8 mouse cellular contexts compared by ENCODE assay signal in genomic region chr16:30069580-30069949, GRCm38 (mm10). TPM values are rescaled to one million over a fixed set of nuclear protein-coding genes. Genes with fewer than 3 reads are reported as not detected.
DNase-seq lines count a peak whose midpoint lies in the region; ATAC-seq and TF ChIP-seq lines count a peak whose summit lies in the region.

No protein-coding gene starts in this region.

- no peak for ATAC-seq in hindbrain, embryonic 12.5 days (ENCODE audit: low FRiP score)
- ATAC-seq in liver, embryonic 15.5 days (ENCODE audit: insufficient read depth) = no peak
- no peak for ATAC-seq in stomach, postnatal 0 days (ENCODE audit: low FRiP score, low TSS enrichment)

- H3K4me3 ChIP-seq in hindbrain, embryonic 12.5 days = peak overlapping the region; percentile 42; the same call in 1 of the 2 replicates
- H3K4me3 ChIP-seq in liver, embryonic 15.5 days (replicated peaks) = peak overlapping the region; percentile 53
- peak overlapping the region; percentile 49 for H3K4me3 ChIP-seq in stomach, postnatal 0 days (ENCODE audit: low read depth, low read length)

- no peaks in the 10 kb centered on the region for H3K36me3 ChIP-seq in hindbrain, embryonic 12.5 days
- H3K36me3 ChIP-seq in liver, embryonic 15.5 days (replicated peaks) = no peaks in the 10 kb centered on the region
- H3K36me3 ChIP-seq in stomach, postnatal 0 days (ENCODE audit: control insufficient read depth, insufficient read depth, low read length) = no peaks in the 10 kb centered on the region

- H3K4me2 ChIP-seq in hindbrain, embryonic 12.5 days (replicated peaks) = peak overlapping the region; percentile 77
- H3K4me2 ChIP-seq in liver, embryonic 15.5 days = peak overlapping the region; percentile 75
- H3K4me2 ChIP-seq in stomach, postnatal 0 days (replicated peaks; ENCODE audit: low read depth) = peak overlapping the region; percentile 87

- peaks cover 48% of the 10 kb centered on the region for H3K4me1 ChIP-seq in hindbrain, embryonic 12.5 days
- peaks cover 33% of the 10 kb centered on the region for H3K4me1 ChIP-seq in liver, embryonic 15.5 days (replicated peaks)
- peaks cover 8% of the 10 kb centered on the region for H3K4me1 ChIP-seq in stomach, postnatal 0 days (replicated peaks; ENCODE audit: control insufficient read depth, insufficient read depth)

- no peak for TF ChIP-seq EP300 in stomach, postnatal 0 days (optimal IDR thresholded peaks at IDR 0.05)

- 0 out of 2 replicates have a peak, but pooled peaks have one; percentile 9 for TF ChIP-seq CTCF in stomach, postnatal 0 days (IDR thresholded peaks at IDR 0.05; ENCODE audit: low read depth)

- WGBS in hindbrain, embryonic 12.5 days = 2% methylated on average over 4 of the region's 4 CpGs
- 5% methylated on average over 4 of the region's 4 CpGs for WGBS in liver, embryonic 15.5 days (ENCODE audit: insufficient replicate concordance)
- WGBS in stomach, postnatal 0 days = 13% methylated on average over 4 of the region's 4 CpGs

- H3K27me3 ChIP-seq in hindbrain, embryonic 12.5 days = peaks cover 60% of the 10 kb centered on the region
- H3K27me3 ChIP-seq in liver, embryonic 15.5 days = peaks cover 85% of the 10 kb centered on the region
- no peaks in the 10 kb centered on the region for H3K27me3 ChIP-seq in stomach, postnatal 0 days (ENCODE audit: control insufficient read depth, insufficient read depth, low read length)

- no peaks in the 10 kb centered on the region for H3K9me3 ChIP-seq in hindbrain, embryonic 12.5 days (replicated peaks)
- no peaks in the 10 kb centered on the region for H3K9me3 ChIP-seq in liver, embryonic 15.5 days (replicated peaks)
- no peaks in the 10 kb centered on the region for H3K9me3 ChIP-seq in stomach, postnatal 0 days (ENCODE audit: control insufficient read depth, low read length)

- H3K27ac ChIP-seq in hindbrain, embryonic 12.5 days = peak overlapping the region; percentile 85
- H3K27ac ChIP-seq in liver, embryonic 15.5 days (replicated peaks) = peak overlapping the region; percentile 81
- peak overlapping the region; percentile 97 for H3K27ac ChIP-seq in stomach, postnatal 0 days (replicated peaks)

- DNase-seq in adrenal gland, adult (ENCODE audit: inconsistent age in 2 of 2, low spot score in 1 of 2) = peak; percentile 71 to 89
- no peak for DNase-seq in adrenal gland, postnatal 10 days
- DNase-seq in thymus, postnatal 14 days = peak; percentile 8
- DNase-seq in thymus, postnatal 10 days (ENCODE audit: low spot score in 2 of 2) = no peak
- DNase-seq in stomach, postnatal 0 days (ENCODE audit: low spot score) = no peak
- no peak for DNase-seq in urinary bladder, postnatal 10 days (ENCODE audit: low spot score)

- peak overlapping the region; percentile 61; the same call in 1 of the 2 replicates for H3K9ac ChIP-seq in hindbrain, embryonic 12.5 days
- H3K9ac ChIP-seq in liver, embryonic 15.5 days = 0 out of 2 replicates have a peak overlapping the region, but pooled peaks have one; percentile 47
- peak overlapping the region; percentile 74 for H3K9ac ChIP-seq in stomach, postnatal 0 days (ENCODE audit: low read length)

RNA-seq across cellular contexts. Expression of gene Hes1, which starts 5.4 kb away (rescaled TPM):
- 10 to 100 TPM; 28.7 to 35.5 TPM for total RNA-seq in adrenal gland, postnatal 10 days (2021)
- 39.5 and 40.3 TPM in 2 replicates for polyA plus RNA-seq in hindbrain, embryonic 12.5 days (2016; fragmentation: Nextera tagmentation; extraction: Ambion mirVana)
- 5.4 and 6.1 TPM in 2 replicates for polyA plus RNA-seq in liver, embryonic 15.5 days (2015; fragmentation: Nextera tagmentation; extraction: Ambion mirVana)
- polyA plus RNA-seq in stomach, postnatal 0 days (2015; fragmentation: Nextera tagmentation; extraction: Ambion mirVana) = 66.2 and 73.1 TPM in 2 replicates

Comparison
In these comparisons a context has a peak if more than half of its experiments do, and no peak if none do; other contexts are left out.
1. DNase-seq: peak in adrenal gland, adult (2 of 2) and thymus, postnatal 14 days (single experiment); none in adrenal gland, postnatal 10 days (single experiment), thymus, postnatal 10 days (0 of 2), stomach, postnatal 0 days (single experiment) and urinary bladder, postnatal 10 days (single experiment).
2. Peak in every context shown above with its lines, with median percentiles within 50 percentile points of each other: H3K27ac ChIP-seq, H3K4me2 ChIP-seq, H3K4me3 ChIP-seq and H3K9ac ChIP-seq.